Mouse (Mus musculus): Measurements from ENCODE around the gene Gm4846. TPM values are rescaled to one million over a fixed set of nuclear protein-coding genes. Genes with fewer than 3 reads are reported as not detected.
"Not testable (repeated sequence)": the region's sequence is repeated elsewhere in the genome, so short reads cannot be mapped to it uniquely, and the experiment has no call there.

The Gm4846 gene
- not detected in 2 replicates for polyA plus RNA-seq (2014; fragmentation: Nextera tagmentation; extraction: Ambion mirVana)

- not testable (repeated sequence) for DNase-seq (ENCODE audit: low spot score); H3K27ac ChIP-seq; H3K4me3 ChIP-seq (replicated peaks; ENCODE audit: low read length); H3K27me3 ChIP-seq (ENCODE audit: control insufficient read depth, insufficient read depth, low read length); H3K4me1 ChIP-seq (replicated peaks; ENCODE audit: control insufficient read depth, insufficient read depth, low read length); ATAC-seq (ENCODE audit: low FRiP score); H3K4me2 ChIP-seq (replicated peaks); H3K9me3 ChIP-seq (ENCODE audit: control insufficient read depth, low read length); H3K36me3 ChIP-seq (replicated peaks; ENCODE audit: control insufficient read depth, insufficient read depth); H3K9ac ChIP-seq
- WGBS, result 75% methylated on average over 1 of the region's 1 CpGs
These were observed at the start of gene Gm4846 for GRCm38 (mm10) chr1:166497488-166497887. TSS of gene Gm4846 (minus strand) at chr1:166497588.

- not testable (repeated sequence) for DNase-seq (ENCODE audit: low spot score); H3K27ac ChIP-seq; H3K9me3 ChIP-seq (ENCODE audit: control insufficient read depth, low read length); H3K9ac ChIP-seq; H3K36me3 ChIP-seq (replicated peaks; ENCODE audit: control insufficient read depth, insufficient read depth); H3K27me3 ChIP-seq (ENCODE audit: control insufficient read depth, insufficient read depth, low read length); H3K4me3 ChIP-seq (replicated peaks; ENCODE audit: low read length); ATAC-seq (ENCODE audit: low FRiP score); H3K4me1 ChIP-seq (replicated peaks; ENCODE audit: control insufficient read depth, insufficient read depth, low read length); H3K4me2 ChIP-seq (replicated peaks)
- WGBS, result 88% methylated on average over 2 of the region's 2 CpGs
These were observed 34.1 kb upstream of the Gm4846 start for GRCm38 (mm10) chr1:166531521-166531920.

DNA sequence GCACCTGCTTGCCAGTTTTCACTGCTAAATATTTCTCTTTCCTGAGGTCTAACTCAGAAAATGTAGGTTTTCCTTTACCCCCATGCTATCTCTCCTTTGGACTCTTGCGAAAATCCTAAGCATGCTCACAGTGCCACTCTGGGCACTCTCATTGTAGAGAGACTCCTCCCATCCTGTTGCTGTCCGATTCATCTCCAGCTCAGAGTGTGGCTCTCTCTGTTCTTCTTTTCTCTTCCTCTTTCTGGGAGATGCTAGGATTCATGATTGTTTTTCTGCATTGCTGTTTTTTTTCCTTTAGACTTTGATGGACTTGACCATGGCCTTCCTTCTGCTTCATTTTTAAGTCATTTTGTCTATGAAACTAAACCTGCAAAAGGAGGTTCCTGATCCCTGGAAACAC, 27.3 kb upstream of the Gm4846 start:
- not testable (repeated sequence) for H3K27ac ChIP-seq

GRCm38 (mm10) chr1:166519626-166520025, 22.2 kb upstream of the Gm4846 start:
- not testable (repeated sequence) for H3K4me3 ChIP-seq (replicated peaks; ENCODE audit: low read length); H3K9ac ChIP-seq; H3K4me1 ChIP-seq (replicated peaks; ENCODE audit: control insufficient read depth, insufficient read depth, low read length); H3K9me3 ChIP-seq (ENCODE audit: control insufficient read depth, low read length); H3K27ac ChIP-seq; ATAC-seq (ENCODE audit: low FRiP score); H3K27me3 ChIP-seq (ENCODE audit: control insufficient read depth, insufficient read depth, low read length); H3K4me2 ChIP-seq (replicated peaks); H3K36me3 ChIP-seq (replicated peaks; ENCODE audit: control insufficient read depth, insufficient read depth); DNase-seq (ENCODE audit: low spot score)
- 91% methylated on average over 6 of the region's 6 CpGs for WGBS

More for the DNA sequence above, 27.3 kb upstream of the Gm4846 start:
- not testable (repeated sequence) for H3K4me3 ChIP-seq (replicated peaks; ENCODE audit: low read length); H3K9me3 ChIP-seq (ENCODE audit: control insufficient read depth, low read length); H3K4me2 ChIP-seq (replicated peaks); H3K36me3 ChIP-seq (replicated peaks; ENCODE audit: control insufficient read depth, insufficient read depth); DNase-seq (ENCODE audit: low spot score); H3K4me1 ChIP-seq (replicated peaks; ENCODE audit: control insufficient read depth, insufficient read depth, low read length); H3K27me3 ChIP-seq (ENCODE audit: control insufficient read depth, insufficient read depth, low read length); H3K9ac ChIP-seq; ATAC-seq (ENCODE audit: low FRiP score)
- 90% methylated on average over 2 of the region's 2 CpGs for WGBS

GRCm38 (mm10) chr1:166516556-166516955, 19.2 kb upstream of the Gm4846 start:
- ATAC-seq (ENCODE audit: low FRiP score) (no peak), DNase-seq (ENCODE audit: low spot score) (no peak)
- Histone ChIP-seq H3K27me3 (ENCODE audit: control insufficient read depth, insufficient read depth, low read length) (no peaks in the 10 kb centered on the region), H3K9ac (no peak overlapping the region), H3K9me3 (ENCODE audit: control insufficient read depth, low read length) (no peaks in the 10 kb centered on the region), H3K4me2 (replicated peaks) (no peak overlapping the region), H3K4me3 (replicated peaks; ENCODE audit: low read length) (no peak overlapping the region), H3K36me3 (replicated peaks; ENCODE audit: control insufficient read depth, insufficient read depth) (no peaks in the 10 kb centered on the region), H3K4me1 (replicated peaks; ENCODE audit: control insufficient read depth, insufficient read depth, low read length) (no peaks in the 10 kb centered on the region), H3K27ac (no peak overlapping the region)
- WGBS, result 83% methylated on average over 1 of the region's 1 CpGs

DNA sequence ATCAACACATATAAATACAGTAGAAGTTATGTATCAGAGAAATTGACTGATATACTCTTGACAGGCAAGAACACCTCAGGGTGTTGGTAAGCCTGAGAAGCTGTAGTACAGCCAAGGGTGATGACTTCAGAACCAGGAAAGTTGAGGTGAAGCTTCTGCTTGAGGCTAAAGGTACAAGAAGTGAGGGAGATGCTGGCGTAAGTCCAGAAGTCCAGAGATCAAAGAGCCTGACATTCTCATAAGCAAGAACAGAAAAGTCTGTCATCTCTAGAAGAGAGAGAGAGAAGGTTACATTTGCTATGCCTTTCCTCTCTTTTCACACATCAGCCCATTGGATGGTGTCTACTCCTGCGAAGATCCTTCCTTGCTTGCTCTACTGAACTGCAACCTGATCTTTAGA, 6.8 kb upstream of the Gm4846 start:
- DNase-seq (ENCODE audit: low spot score); H3K27me3 ChIP-seq (ENCODE audit: control insufficient read depth, insufficient read depth, low read length); H3K9ac ChIP-seq; H3K9me3 ChIP-seq (ENCODE audit: control insufficient read depth, low read length); H3K4me1 ChIP-seq (replicated peaks; ENCODE audit: control insufficient read depth, insufficient read depth, low read length); H3K4me2 ChIP-seq (replicated peaks); H3K4me3 ChIP-seq (replicated peaks; ENCODE audit: low read length); ATAC-seq (ENCODE audit: low FRiP score); H3K27ac ChIP-seq; H3K36me3 ChIP-seq (replicated peaks; ENCODE audit: control insufficient read depth, insufficient read depth): not testable (repeated sequence)
- WGBS, result 100% methylated on average over 2 of the region's 2 CpGs

- Histone ChIP-seq H3K27ac (no peak overlapping the region), H3K9me3 (ENCODE audit: control insufficient read depth, low read length) (no peaks in the 10 kb centered on the region), H3K9ac (no peak overlapping the region), H3K27me3 (ENCODE audit: control insufficient read depth, insufficient read depth, low read length) (no peaks in the 10 kb centered on the region), H3K36me3 (replicated peaks; ENCODE audit: control insufficient read depth, insufficient read depth) (no peaks in the 10 kb centered on the region), H3K4me3 (replicated peaks; ENCODE audit: low read length) (no peak overlapping the region), H3K4me1 (replicated peaks; ENCODE audit: control insufficient read depth, insufficient read depth, low read length) (no peaks in the 10 kb centered on the region), H3K4me2 (replicated peaks) (no peak overlapping the region)
- ATAC-seq (ENCODE audit: low FRiP score) (no peak), DNase-seq (ENCODE audit: low spot score) (no peak)
- WGBS, result 91% methylated on average over 2 of the region's 2 CpGs
These were observed 17.9 kb downstream of the Gm4846 start for GRCm38 (mm10) chr1:166479503-166479902.

GRCm38 (mm10) chr1:166467172-166467571, 30.2 kb downstream of the Gm4846 start:
- Histone ChIP-seq H3K27me3 (ENCODE audit: control insufficient read depth, insufficient read depth, low read length) (no peaks in the 10 kb centered on the region), H3K9ac (no peak overlapping the region), H3K36me3 (replicated peaks; ENCODE audit: control insufficient read depth, insufficient read depth) (no peaks in the 10 kb centered on the region), H3K27ac (no peak overlapping the region), H3K4me1 (replicated peaks; ENCODE audit: control insufficient read depth, insufficient read depth, low read length) (no peaks in the 10 kb centered on the region), H3K4me2 (replicated peaks) (no peak overlapping the region), H3K4me3 (replicated peaks; ENCODE audit: low read length) (no peak overlapping the region), H3K9me3 (ENCODE audit: control insufficient read depth, low read length) (no peaks in the 10 kb centered on the region)
- ATAC-seq (ENCODE audit: low FRiP score) (no peak), DNase-seq (ENCODE audit: low spot score) (no peak)
- 87% methylated on average over 3 of the region's 3 CpGs for WGBS

DNA sequence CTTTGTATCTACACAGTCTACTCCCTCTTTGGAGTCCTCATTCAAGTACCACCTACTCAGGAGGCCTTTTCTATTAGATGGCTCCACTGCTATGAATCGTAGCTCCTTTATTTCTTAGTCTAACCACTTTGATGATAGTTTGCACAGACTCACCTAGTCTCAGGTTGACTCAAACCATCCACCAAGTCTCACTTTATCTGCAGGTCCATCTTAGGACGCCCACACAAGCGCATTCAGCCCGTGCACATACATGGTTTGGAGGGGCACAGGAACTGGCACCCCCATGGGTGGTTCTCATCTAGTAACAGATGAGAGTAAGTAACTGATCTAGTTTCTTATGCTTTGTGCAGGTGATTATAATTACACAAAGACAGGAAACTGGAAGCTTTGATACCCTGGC, 34.8 kb downstream of the Gm4846 start:
- Histone ChIP-seq H3K4me3 (replicated peaks; ENCODE audit: low read length) (no peak overlapping the region), H3K36me3 (replicated peaks; ENCODE audit: control insufficient read depth, insufficient read depth) (no peaks in the 10 kb centered on the region), H3K9ac (no peak overlapping the region), H3K27me3 (ENCODE audit: control insufficient read depth, insufficient read depth, low read length) (no peaks in the 10 kb centered on the region), H3K4me2 (replicated peaks) (no peak overlapping the region), H3K9me3 (ENCODE audit: control insufficient read depth, low read length) (no peaks in the 10 kb centered on the region), H3K27ac (no peak overlapping the region), H3K4me1 (replicated peaks; ENCODE audit: control insufficient read depth, insufficient read depth, low read length) (no peaks in the 10 kb centered on the region)
- ATAC-seq (ENCODE audit: low FRiP score) (no peak), DNase-seq (ENCODE audit: low spot score) (no peak)
- WGBS, result 92% methylated on average over 4 of the region's 4 CpGs

DNA sequence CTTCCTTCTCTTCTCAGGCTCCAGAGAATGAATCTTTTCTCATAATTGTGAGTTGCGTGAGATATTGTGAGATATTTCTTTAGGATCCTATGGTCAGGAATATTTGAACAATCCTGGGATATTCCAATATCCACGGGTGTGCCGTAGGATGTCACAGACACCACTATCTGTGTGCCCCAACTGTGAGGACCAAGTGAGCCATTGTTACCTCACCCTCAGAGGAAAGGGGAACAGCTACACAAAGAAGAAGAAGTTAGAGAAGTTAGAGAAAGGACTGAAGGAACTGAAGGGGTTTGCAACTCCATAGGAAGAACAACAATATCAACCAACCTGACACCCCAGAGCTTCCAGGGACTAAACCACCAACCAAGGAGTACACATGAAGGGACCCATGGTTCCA, 55.4 kb downstream of the Gm4846 start:
- ATAC-seq (ENCODE audit: low FRiP score) (no peak), DNase-seq (ENCODE audit: low spot score) (no peak)
- no peak overlapping the region for H3K4me3 ChIP-seq (replicated peaks; ENCODE audit: low read length)
- H3K9me3 ChIP-seq (ENCODE audit: control insufficient read depth, low read length), result no peaks in the 10 kb centered on the region
- no peak overlapping the region for H3K9ac ChIP-seq
- no peak overlapping the region for H3K27ac ChIP-seq
- no peaks in the 10 kb centered on the region for H3K4me1 ChIP-seq (replicated peaks; ENCODE audit: control insufficient read depth, insufficient read depth, low read length)
- WGBS, result 95% methylated on average over 3 of the region's 3 CpGs
- H3K4me2 ChIP-seq (replicated peaks), result no peak overlapping the region
- no peaks in the 10 kb centered on the region for H3K27me3 ChIP-seq (ENCODE audit: control insufficient read depth, insufficient read depth, low read length)
- H3K36me3 ChIP-seq (replicated peaks; ENCODE audit: control insufficient read depth, insufficient read depth), result no peaks in the 10 kb centered on the region
